In genomic region chr19:40728213-40728612, GRCm38 (mm10) we compare ENCODE assay signal across 27 mouse cellular contexts. TPM values are rescaled to one million over a fixed set of nuclear protein-coding genes. Genes with fewer than 3 reads are reported as not detected.
A peak's percentile ranks its signal among the peaks of the same experiment; 100 is the strongest.
DNase-seq lines count a peak whose midpoint lies in the region; ATAC-seq and TF ChIP-seq lines count a peak whose summit lies in the region.
"Had no signal": no experiment of that assay in that cellular context is flagged by ENCODE, and none has a peak within 500 bp of the region (broad histone marks: within the 10 kb centered on the region; RNA-seq: fewer than 3 reads in every experiment).

No protein-coding gene starts in this region.

- no peak for TF ChIP-seq EP300 in liver, postnatal 0 days (IDR thresholded peaks at IDR 0.05; ENCODE audit: low read depth)

- no peak overlapping the region for H3K9ac ChIP-seq in liver, postnatal 0 days (replicated peaks)
- H3K9ac ChIP-seq in liver, embryonic 11.5 days (ENCODE audit: low read depth, low read length): no peak overlapping the region
- no peak overlapping the region for H3K9ac ChIP-seq in embryonic facial prominence, embryonic 14.5 days (ENCODE audit: low read depth, low read length)
- H3K9ac ChIP-seq in hindbrain, embryonic 12.5 days: no peak overlapping the region
- H3K9ac ChIP-seq: embryonic facial prominence, embryonic 12.5 days; hindbrain, embryonic 13.5 days; intestine, embryonic 15.5 days had no signal

- no peak for TF ChIP-seq CTCF in liver, postnatal 0 days (IDR thresholded peaks at IDR 0.05; ENCODE audit: low read depth)

- no peak for DNase-seq in liver, postnatal 0 days
- DNase-seq in liver, embryonic 11.5 days (ENCODE audit: low spot score): no peak
- DNase-seq in embryonic facial prominence, embryonic 14.5 days (ENCODE audit: low spot score): no peak
- DNase-seq in limb, embryonic 10.5 days (ENCODE audit: low spot score): no peak
- no peak for DNase-seq in gastrocnemius, adult 18-20 months (ENCODE audit: low spot score)
- no peak for DNase-seq in frontal cortex, postnatal 36 days (ENCODE audit: low spot score in 2 of 2)
- DNase-seq: adrenal gland, adult 8-10 months; adrenal gland, postnatal 25 days; cerebellum, adult 11-12 months; cerebellum, adult 9-10 months; cerebellum, postnatal 14 days; gastrocnemius, adult 2 months; gastrocnemius, postnatal 14 days; kidney, adult 11 months had no signal

- H3K4me1 ChIP-seq in liver, postnatal 0 days (ENCODE audit: insufficient read depth): peaks cover 7% of the 10 kb centered on the region; the same call in 1 of the 2 replicates
- H3K4me1 ChIP-seq in liver, embryonic 11.5 days (replicated peaks; ENCODE audit: control insufficient read depth, insufficient read depth, low read length): no peaks in the 10 kb centered on the region
- H3K4me1 ChIP-seq in embryonic facial prominence, embryonic 14.5 days (ENCODE audit: control insufficient read depth, insufficient read depth, low read length): peaks cover 8% of the 10 kb centered on the region
- H3K4me1 ChIP-seq in limb, embryonic 10.5 days: peaks cover 31% of the 10 kb centered on the region
- no peaks in the 10 kb centered on the region for H3K4me1 ChIP-seq in hindbrain, embryonic 12.5 days
- H3K4me1 ChIP-seq: forebrain, embryonic 10.5 days; hindbrain, embryonic 13.5 days; intestine, embryonic 15.5 days had no signal

- no peak overlapping the region for H3K27ac ChIP-seq in liver, postnatal 0 days (ENCODE audit: low read depth)
- H3K27ac ChIP-seq in liver, embryonic 11.5 days (ENCODE audit: low read depth, low read length): no peak overlapping the region
- H3K27ac ChIP-seq in embryonic facial prominence, embryonic 14.5 days (replicated peaks; ENCODE audit: low read depth, low read length): 0 out of 2 replicates have a peak overlapping the region, but pooled peaks have one; percentile 44
- peak overlapping the region; percentile 61; the same call in 1 of the 2 replicates for H3K27ac ChIP-seq in limb, embryonic 10.5 days
- H3K27ac ChIP-seq in hindbrain, embryonic 12.5 days: no peak overlapping the region
- H3K27ac ChIP-seq: embryonic facial prominence, embryonic 12.5 days; forebrain, embryonic 10.5 days; hindbrain, embryonic 13.5 days; intestine, embryonic 15.5 days had no signal

- H3K4me2 ChIP-seq in liver, postnatal 0 days (ENCODE audit: low read depth, low read length): no peak overlapping the region
- no peak overlapping the region for H3K4me2 ChIP-seq in liver, embryonic 11.5 days
- H3K4me2 ChIP-seq in embryonic facial prominence, embryonic 14.5 days (ENCODE audit: low read depth, low read length): no peak overlapping the region
- no peak overlapping the region for H3K4me2 ChIP-seq in hindbrain, embryonic 12.5 days (replicated peaks)
- H3K4me2 ChIP-seq: embryonic facial prominence, embryonic 12.5 days; heart, embryonic 11.5 days; hindbrain, embryonic 13.5 days; intestine, embryonic 15.5 days had no signal

- ATAC-seq in liver, postnatal 0 days: peak; percentile 47; the same call in 1 of the 2 replicates
- ATAC-seq in liver, embryonic 11.5 days (replicated peaks; ENCODE audit: low FRiP score): no peak
- ATAC-seq in embryonic facial prominence, embryonic 14.5 days (ENCODE audit: low read depth): no peak
- ATAC-seq in hindbrain, embryonic 12.5 days (ENCODE audit: low FRiP score): no peak
- ATAC-seq: activated CD4-positive, CD25-positive, alpha-beta regulatory T cell, adult 4 months; forebrain, embryonic 14.5 days; hindbrain, embryonic 16.5 days; intestine, embryonic 15.5 days had no signal

- no peaks in the 10 kb centered on the region for H3K27me3 ChIP-seq in liver, postnatal 0 days (ENCODE audit: insufficient read depth, low read length)
- H3K27me3 ChIP-seq in liver, embryonic 11.5 days (replicated peaks; ENCODE audit: control insufficient read depth, insufficient read depth, low read length): no peaks in the 10 kb centered on the region
- no peaks in the 10 kb centered on the region for H3K27me3 ChIP-seq in embryonic facial prominence, embryonic 14.5 days (replicated peaks; ENCODE audit: control insufficient read depth, insufficient read depth, low read length)
- no peaks in the 10 kb centered on the region for H3K27me3 ChIP-seq in limb, embryonic 10.5 days (ENCODE audit: low read depth, poor library complexity, severe bottlenecking)
- no peaks in the 10 kb centered on the region for H3K27me3 ChIP-seq in hindbrain, embryonic 12.5 days
- H3K27me3 ChIP-seq: embryonic facial prominence, embryonic 12.5 days; hindbrain, embryonic 13.5 days; intestine, embryonic 15.5 days had no signal

- H3K4me3 ChIP-seq in liver, postnatal 0 days (ENCODE audit: low read depth, low read length): no peak overlapping the region
- no peak overlapping the region for H3K4me3 ChIP-seq in liver, embryonic 11.5 days (ENCODE audit: low read depth, low read length)
- H3K4me3 ChIP-seq in embryonic facial prominence, embryonic 14.5 days (ENCODE audit: low read depth, low read length): no peak overlapping the region
- H3K4me3 ChIP-seq in limb, embryonic 10.5 days: no peak overlapping the region
- H3K4me3 ChIP-seq in hindbrain, embryonic 12.5 days: no peak overlapping the region
- H3K4me3 ChIP-seq: embryonic facial prominence, embryonic 12.5 days; forebrain, embryonic 10.5 days; gastrocnemius, adult 2 months; hindbrain, embryonic 13.5 days; intestine, embryonic 15.5 days had no signal

- no peaks in the 10 kb centered on the region for H3K36me3 ChIP-seq in liver, postnatal 0 days (replicated peaks; ENCODE audit: insufficient read depth, low read length)
- no peaks in the 10 kb centered on the region for H3K36me3 ChIP-seq in liver, embryonic 11.5 days (ENCODE audit: control insufficient read depth, insufficient read depth, low read length)
- no peaks in the 10 kb centered on the region for H3K36me3 ChIP-seq in embryonic facial prominence, embryonic 14.5 days (ENCODE audit: control insufficient read depth, insufficient read depth, low read length)
- H3K36me3 ChIP-seq in limb, embryonic 10.5 days: no peaks in the 10 kb centered on the region
- H3K36me3 ChIP-seq in hindbrain, embryonic 12.5 days: no peaks in the 10 kb centered on the region
- H3K36me3 ChIP-seq: embryonic facial prominence, embryonic 12.5 days; forebrain, embryonic 10.5 days; hindbrain, embryonic 13.5 days; intestine, embryonic 15.5 days had no signal

- 58% methylated on average over 4 of the region's 4 CpGs for WGBS in liver, postnatal 0 days (ENCODE audit: insufficient replicate concordance)
- 66% methylated on average over 4 of the region's 4 CpGs for whole genome bisulfite sequencing in liver, embryonic 11.5 days
- 80% methylated on average over 4 of the region's 4 CpGs for WGBS in embryonic facial prominence, embryonic 14.5 days
- WGBS in limb, embryonic 10.5 days: 88% methylated on average over 4 of the region's 4 CpGs
- WGBS in hindbrain, embryonic 12.5 days: 89% methylated on average over 4 of the region's 4 CpGs

- no peaks in the 10 kb centered on the region for H3K9me3 ChIP-seq in liver, postnatal 0 days (ENCODE audit: low read length)
- H3K9me3 ChIP-seq in liver, embryonic 11.5 days (ENCODE audit: control insufficient read depth, low read length): no peaks in the 10 kb centered on the region
- no peaks in the 10 kb centered on the region for H3K9me3 ChIP-seq in embryonic facial prominence, embryonic 14.5 days (ENCODE audit: control insufficient read depth, low read length)
- no peaks in the 10 kb centered on the region for H3K9me3 ChIP-seq in limb, embryonic 10.5 days (replicated peaks)
- H3K9me3 ChIP-seq in hindbrain, embryonic 12.5 days (replicated peaks): no peaks in the 10 kb centered on the region
- H3K9me3 ChIP-seq: embryonic facial prominence, embryonic 12.5 days; forebrain, embryonic 10.5 days; hindbrain, embryonic 13.5 days; intestine, embryonic 15.5 days had no signal

RNA-seq across cellular contexts. Expression of gene Cc2d2b, which starts 20.3 kb away (rescaled TPM):
- 1.2 and 1.3 TPM in 2 replicates for polyA plus RNA-seq in liver, postnatal 0 days (2015; fragmentation: Nextera tagmentation; extraction: Ambion mirVana)
- polyA plus RNA-seq in liver, embryonic 11.5 days (2014; fragmentation: Nextera tagmentation; extraction: Ambion mirVana): 3.6 and 5.3 TPM in 2 replicates
- polyA plus RNA-seq in embryonic facial prominence, embryonic 14.5 days (2014; fragmentation: Nextera tagmentation; extraction: Ambion mirVana): not detected in 2 replicates
- polyA plus RNA-seq in limb, embryonic 10.5 days (2016; fragmentation: Nextera tagmentation; extraction: Ambion mirVana): 0.29 and 0.64 TPM in 2 replicates
- not detected for total RNA-seq in gastrocnemius, adult 18-20 months (2021)
- 0.25 TPM in 1 of 2 replicates, not detected in the other for polyA plus RNA-seq in hindbrain, embryonic 12.5 days (2016; fragmentation: Nextera tagmentation; extraction: Ambion mirVana)
- total RNA-seq: adrenal gland, adult 8-10 months; gastrocnemius, adult 2 months; gastrocnemius, postnatal 14 days; gastrocnemius, postnatal 4 days; heart, adult 8-10 months; heart, postnatal 25 days had no signal
- polyA plus RNA-seq: heart, postnatal 0 days; intestine, embryonic 15.5 days had no signal

Comparison
In these comparisons a context has a peak if more than half of its experiments do, and no peak if none do; other contexts are left out.
1. H3K27ac ChIP-seq: peak in embryonic facial prominence, embryonic 14.5 days (single experiment) and limb, embryonic 10.5 days (single experiment); none in liver, postnatal 0 days (single experiment), liver, embryonic 11.5 days (single experiment) and hindbrain, embryonic 12.5 days (single experiment).